Mouse (Mus musculus) limb, embryonic 15.5 days (tissue): Measurements from ENCODE around the gene Tbx20. TPM values are rescaled to one million over a fixed set of nuclear protein-coding genes. Genes with fewer than 3 reads are reported as not detected.

Experiments
- ATAC-seq: fragments of 200-750 bp; cut with Nextera tagmentation; 2 replicates; pipeline ENCODE4 v1.8.0; 2017; ENCODE audit warnings: low read depth, moderate TSS enrichment; ENCODE audit not compliant: insufficient number of reproducible peaks, low FRiP score, low TSS enrichment
- H3K27ac ChIP-seq: fragments of 300-500 bp; sonication (generic); 2 replicates; pipeline ENCODE4 v1.5.1; 2015; ENCODE audit warnings: moderate library complexity, mild to moderate bottlenecking, inconsistent platforms
- H3K27me3 ChIP-seq: fragments of 300-500 bp; sonication (generic); 2 replicates; pipeline ENCODE4 v1.6.1; 2015; ENCODE audit warnings: inconsistent platforms
- H3K36me3 ChIP-seq: fragments of 300-500 bp; sonication (generic); 2 replicates; pipeline ENCODE4 v1.6.1; 2015; ENCODE audit warnings: inconsistent platforms
- H3K4me1 ChIP-seq: fragments of 300-500 bp; sonication (generic); 2 replicates; pipeline ENCODE4 v1.6.1; 2015; ENCODE audit warnings: inconsistent platforms
- H3K4me2 ChIP-seq: fragments of 300-500 bp; sonication (generic); 2 replicates; pipeline ENCODE4 v1.6.1; 2015; ENCODE audit warnings: mild to moderate bottlenecking, inconsistent platforms
- H3K4me3 ChIP-seq: fragments of 300-500 bp; sonication (generic); 2 replicates; pipeline ENCODE4 v1.5.1; 2015; ENCODE audit warnings: mild to moderate bottlenecking, inconsistent platforms
- H3K9ac ChIP-seq: fragments of 300-500 bp; sonication (generic); 2 replicates; pipeline ENCODE4 v1.6.1; 2015; ENCODE audit warnings: inconsistent platforms
- H3K9me3 ChIP-seq: fragments of 300-500 bp; sonication (generic); 2 replicates; pipeline ENCODE4 v1.6.1; 2016; ENCODE audit warnings: inconsistent platforms
- WGBS: fragments of 180-500 bp; shearing (Covaris S2); methylation state at CpG from one replicate; pipeline ENCODE4 v1.1.7; 2015; 5-methylcytosine and 5-hydroxymethylcytosine counted together
- polyA plus RNA-seq: library from polyadenylated mRNA; unstranded; fragments of >200 nt; fragmentation: Nextera tagmentation; extraction: Ambion mirVana; gene quantifications from 2 replicates; pipeline ENCODE4 v1.2.1, GENCODE M21; 2015

Tbx20 gene
- polyA plus RNA-seq, 1 experiment from 2014 or later: not detected

DNA sequence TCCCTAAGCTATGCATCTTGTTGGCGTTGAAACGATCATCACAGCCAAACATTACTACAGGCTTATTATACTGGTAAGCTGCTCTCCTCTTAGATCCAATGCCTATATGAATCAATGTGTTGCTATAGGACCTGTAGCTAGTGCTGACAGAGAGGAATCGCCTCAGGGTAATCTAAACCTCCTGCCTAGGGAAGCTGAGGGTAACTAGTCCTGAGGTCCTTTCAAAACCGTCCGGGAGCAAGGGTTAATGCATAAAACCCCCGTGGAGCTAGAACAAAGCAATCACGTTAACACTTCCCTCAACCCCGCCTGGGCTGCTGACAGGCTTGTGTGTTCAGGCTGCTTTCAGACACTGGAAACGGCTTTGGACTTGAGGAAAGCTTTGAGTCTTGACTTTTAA is 2.4 kb upstream of the Tbx20 start:
- WGBS: under 1% methylated on average over 9 of the region's 9 CpGs
- no peaks in the 10 kb centered on the region for H3K36me3 ChIP-seq
- peaks cover 28% of the 10 kb centered on the region for H3K4me1 ChIP-seq

DNA sequence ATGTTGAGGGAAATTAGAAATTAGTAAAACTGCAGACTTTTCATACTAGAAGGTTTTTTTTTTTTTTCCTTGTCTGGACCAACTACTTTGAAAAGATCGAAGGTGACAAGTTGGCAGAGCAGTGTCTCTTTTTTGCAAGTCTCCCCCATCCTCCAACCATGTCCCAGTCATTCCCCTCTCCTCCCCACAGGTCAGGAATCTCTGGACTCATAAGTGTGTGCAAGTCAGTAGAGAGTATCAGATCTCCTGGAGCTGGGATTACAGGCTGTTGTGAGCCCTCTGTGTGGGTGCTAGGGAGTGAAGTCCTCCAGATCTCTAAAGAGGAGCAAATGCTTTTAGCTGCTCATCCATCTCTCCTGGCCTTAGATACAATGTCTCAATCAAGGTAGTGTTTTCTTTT is 1.5 kb upstream of the Tbx20 start:
- H3K9me3 ChIP-seq: no peaks in the 10 kb centered on the region
- WGBS: 22% methylated on average over 1 of the region's 1 CpGs
- no peaks in the 10 kb centered on the region for H3K36me3 ChIP-seq
- peaks cover 23% of the 10 kb centered on the region for H3K4me1 ChIP-seq
- H3K4me3 ChIP-seq: no peak overlapping the region
- no peak overlapping the region for H3K9ac ChIP-seq
- no peak overlapping the region for H3K4me2 ChIP-seq
- no peak overlapping the region for H3K27ac ChIP-seq
- ATAC-seq: no peak
- peaks cover 98% of the 10 kb centered on the region for H3K27me3 ChIP-seq

More for the DNA sequence above, 2.4 kb upstream of the Tbx20 start:
- Histone ChIP-seq H3K27ac (no peak overlapping the region), H3K9ac (no peak overlapping the region), H3K27me3 (peaks cover 98% of the 10 kb centered on the region), H3K9me3 (no peaks in the 10 kb centered on the region), H3K4me3 (no peak overlapping the region), H3K4me2 (no peak overlapping the region)
- no peak for ATAC-seq

DNA sequence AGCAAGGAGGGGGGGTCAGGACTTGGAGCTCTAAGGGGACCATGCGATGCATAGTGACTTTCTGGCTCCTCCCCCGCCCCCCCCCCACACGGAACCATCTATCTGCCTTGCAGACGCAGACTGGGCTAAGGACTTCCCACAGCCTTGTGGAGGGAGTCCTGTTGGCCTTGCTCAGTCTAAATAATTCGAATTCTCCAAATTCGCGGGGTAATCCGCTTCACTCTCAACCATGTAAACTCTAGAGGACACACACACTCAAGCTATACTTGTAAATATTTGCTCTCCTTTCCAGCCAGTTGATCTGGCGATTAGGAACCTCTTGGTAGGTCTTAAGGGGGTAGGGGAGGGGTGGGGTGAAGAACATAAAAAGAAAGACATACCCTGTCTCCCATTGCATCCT is 898 bp upstream of the Tbx20 start:
- H3K36me3 ChIP-seq: no peaks in the 10 kb centered on the region
- no peak overlapping the region for H3K4me3 ChIP-seq
- peaks cover 28% of the 10 kb centered on the region for H3K4me1 ChIP-seq
- no peak overlapping the region for H3K9ac ChIP-seq
- H3K27ac ChIP-seq: no peak overlapping the region
- 0% methylated on average over 9 of the region's 9 CpGs for WGBS
- no peaks in the 10 kb centered on the region for H3K9me3 ChIP-seq
- no peak overlapping the region for H3K4me2 ChIP-seq
- no peak for ATAC-seq
- peaks cover 99% of the 10 kb centered on the region for H3K27me3 ChIP-seq

DNA sequence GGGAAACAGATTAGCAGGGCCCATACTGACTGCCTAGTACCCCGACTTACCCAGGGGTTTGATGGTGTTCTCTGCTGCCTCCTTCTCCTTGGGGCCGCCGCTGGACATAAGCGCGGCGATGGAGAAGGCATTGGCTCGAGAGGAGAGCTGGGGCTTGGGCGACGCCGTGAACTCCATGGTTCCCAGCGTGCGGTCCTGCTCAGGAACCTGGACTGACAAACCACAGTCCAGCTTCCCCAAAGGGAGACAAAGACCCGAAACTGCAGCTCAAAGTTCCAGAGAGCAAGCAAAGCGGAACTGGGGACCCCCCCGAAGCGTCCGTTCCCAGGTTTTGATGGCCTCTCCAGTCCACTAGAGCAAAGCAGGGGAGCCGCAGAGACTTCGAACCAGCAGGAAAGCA is 434 bp downstream of the Tbx20 start:
- no peak overlapping the region for H3K27ac ChIP-seq
- peak overlapping the region; percentile 51 for H3K4me2 ChIP-seq
- peaks cover 30% of the 10 kb centered on the region for H3K4me1 ChIP-seq
- 0% methylated on average over 19 of the region's 19 CpGs for WGBS
- peak overlapping the region; percentile 35 for H3K4me3 ChIP-seq
- no peaks in the 10 kb centered on the region for H3K36me3 ChIP-seq
- H3K27me3 ChIP-seq: peaks cover 95% of the 10 kb centered on the region
- H3K9ac ChIP-seq: no peak overlapping the region
- no peak for ATAC-seq
- no peaks in the 10 kb centered on the region for H3K9me3 ChIP-seq

DNA sequence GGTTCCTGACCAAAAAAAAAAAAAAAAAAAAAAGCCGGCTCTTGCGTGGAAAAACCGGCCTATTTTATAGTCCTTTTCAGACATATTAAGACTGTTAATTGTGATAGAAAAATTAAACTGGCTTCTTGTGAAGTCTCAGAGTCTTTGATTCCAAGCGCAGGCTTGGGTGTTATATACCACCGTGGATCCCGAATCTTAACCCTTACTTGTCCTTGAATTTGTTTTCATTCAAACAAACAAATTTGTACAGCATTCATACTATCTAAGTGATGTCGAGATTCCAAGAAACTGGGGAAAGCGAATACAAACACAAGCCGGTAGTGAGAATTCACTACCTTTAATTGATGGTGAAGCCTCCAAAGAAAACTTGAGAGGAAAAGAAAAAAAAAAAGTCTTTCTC is 932 bp downstream of the Tbx20 start:
- ATAC-seq: no peak
- Histone ChIP-seq H3K4me3 (no peak overlapping the region), H3K27me3 (peaks cover 95% of the 10 kb centered on the region), H3K27ac (no peak overlapping the region), H3K4me2 (no peak overlapping the region), H3K9ac (no peak overlapping the region), H3K4me1 (peaks cover 30% of the 10 kb centered on the region), H3K9me3 (no peaks in the 10 kb centered on the region), H3K36me3 (no peaks in the 10 kb centered on the region)
- WGBS: 3% methylated on average over 9 of the region's 9 CpGs

DNA sequence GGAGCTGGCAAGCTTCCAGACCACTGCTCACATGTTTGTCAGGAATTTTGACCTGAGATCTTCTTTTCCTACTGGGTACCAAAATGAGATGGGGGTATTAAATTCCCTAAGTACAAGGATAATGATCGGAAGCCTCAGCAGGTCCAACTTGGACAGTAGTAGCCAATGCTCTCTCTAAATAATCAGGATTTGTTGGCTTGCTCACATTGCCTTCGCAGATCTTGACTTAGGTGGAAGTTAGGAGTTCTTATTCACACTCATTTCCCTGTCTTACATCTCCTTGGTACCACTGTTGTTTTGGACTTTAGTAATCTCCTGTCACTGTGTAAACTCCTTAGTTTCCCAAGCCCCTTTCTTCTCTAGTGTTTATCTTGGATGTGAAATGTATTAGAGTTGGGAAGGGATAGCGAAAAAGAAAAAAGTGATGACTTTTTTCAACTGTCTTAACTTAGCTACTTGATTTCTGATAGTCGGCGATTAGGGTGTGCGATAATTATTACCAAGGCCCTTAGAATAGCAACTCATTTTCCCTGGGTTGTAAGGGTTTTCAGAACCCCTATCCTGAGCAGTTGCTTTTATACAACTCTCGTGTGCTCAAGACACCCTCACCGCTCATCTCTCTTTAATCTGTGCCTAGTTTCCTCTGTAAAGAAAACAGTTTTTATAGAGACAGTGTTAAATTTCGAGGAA is 1.5 kb downstream of the Tbx20 start:
- Histone ChIP-seq H3K9me3 (no peaks in the 10 kb centered on the region), H3K36me3 (no peaks in the 10 kb centered on the region), H3K9ac (no peak overlapping the region), H3K27me3 (peaks cover 94% of the 10 kb centered on the region), H3K27ac (no peak overlapping the region), H3K4me1 (peaks cover 25% of the 10 kb centered on the region), H3K4me2 (no peak overlapping the region), H3K4me3 (no peak overlapping the region)
- no peak for ATAC-seq
- WGBS: 7% methylated on average over 9 of the region's 9 CpGs

DNA sequence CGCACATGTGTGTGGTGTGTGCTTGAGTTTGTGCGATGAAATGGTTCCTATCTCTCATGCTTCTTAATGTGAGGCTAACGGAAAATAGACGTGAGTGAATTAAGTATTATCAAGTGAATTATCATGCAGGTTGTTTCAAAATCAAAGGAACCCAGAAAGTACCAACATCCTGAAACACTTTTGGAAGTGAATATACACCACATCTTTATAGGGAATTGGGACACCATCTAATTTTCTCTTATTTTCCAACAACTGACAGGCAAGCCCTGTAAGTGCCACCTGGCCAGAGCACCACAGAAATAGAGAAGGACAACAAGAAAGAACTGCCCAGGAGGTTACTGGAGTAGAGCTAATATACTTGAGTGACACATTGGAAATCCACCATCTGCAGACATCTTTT is 2.4 kb downstream of the Tbx20 start:
- WGBS: 14% methylated on average over 4 of the region's 4 CpGs
- no peaks in the 10 kb centered on the region for H3K36me3 ChIP-seq
- H3K9ac ChIP-seq: no peak overlapping the region
- no peak overlapping the region for H3K4me3 ChIP-seq
- H3K27ac ChIP-seq: no peak overlapping the region
- H3K27me3 ChIP-seq: peaks cover 91% of the 10 kb centered on the region
- H3K4me1 ChIP-seq: peaks cover 21% of the 10 kb centered on the region
- no peak for ATAC-seq
- no peaks in the 10 kb centered on the region for H3K9me3 ChIP-seq
- no peak overlapping the region for H3K4me2 ChIP-seq

DNA sequence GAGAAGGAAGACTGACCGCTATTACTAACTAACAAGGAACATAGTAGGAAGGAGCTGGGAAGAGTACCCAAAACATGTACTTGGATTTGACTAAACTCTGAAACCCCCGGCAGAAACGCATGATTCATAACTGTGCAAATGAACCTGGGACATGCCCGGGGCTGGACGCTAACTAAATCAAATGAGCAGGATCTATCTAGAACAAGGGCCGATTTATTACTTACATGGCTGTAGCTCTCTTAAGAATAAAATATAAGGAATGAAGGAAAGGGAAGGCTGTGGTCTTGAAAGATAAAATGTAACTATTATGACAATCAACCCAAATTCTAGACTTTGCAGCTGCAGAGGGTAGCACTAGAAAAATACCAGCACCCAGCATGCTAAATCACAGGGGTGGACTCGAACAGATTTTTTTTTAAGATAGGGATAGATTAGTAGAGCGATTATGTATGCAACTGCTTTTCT is 3.1 kb downstream of the Tbx20 start:
- Histone ChIP-seq H3K4me2 (no peak overlapping the region), H3K9ac (no peak overlapping the region), H3K4me3 (no peak overlapping the region; the same call in 1 of the 2 replicates), H3K27me3 (peaks cover 87% of the 10 kb centered on the region), H3K9me3 (no peaks in the 10 kb centered on the region), H3K4me1 (peaks cover 21% of the 10 kb centered on the region), H3K27ac (no peak overlapping the region), H3K36me3 (no peaks in the 10 kb centered on the region)
- ATAC-seq: no peak
- 4% methylated on average over 8 of the region's 8 CpGs for WGBS

DNA sequence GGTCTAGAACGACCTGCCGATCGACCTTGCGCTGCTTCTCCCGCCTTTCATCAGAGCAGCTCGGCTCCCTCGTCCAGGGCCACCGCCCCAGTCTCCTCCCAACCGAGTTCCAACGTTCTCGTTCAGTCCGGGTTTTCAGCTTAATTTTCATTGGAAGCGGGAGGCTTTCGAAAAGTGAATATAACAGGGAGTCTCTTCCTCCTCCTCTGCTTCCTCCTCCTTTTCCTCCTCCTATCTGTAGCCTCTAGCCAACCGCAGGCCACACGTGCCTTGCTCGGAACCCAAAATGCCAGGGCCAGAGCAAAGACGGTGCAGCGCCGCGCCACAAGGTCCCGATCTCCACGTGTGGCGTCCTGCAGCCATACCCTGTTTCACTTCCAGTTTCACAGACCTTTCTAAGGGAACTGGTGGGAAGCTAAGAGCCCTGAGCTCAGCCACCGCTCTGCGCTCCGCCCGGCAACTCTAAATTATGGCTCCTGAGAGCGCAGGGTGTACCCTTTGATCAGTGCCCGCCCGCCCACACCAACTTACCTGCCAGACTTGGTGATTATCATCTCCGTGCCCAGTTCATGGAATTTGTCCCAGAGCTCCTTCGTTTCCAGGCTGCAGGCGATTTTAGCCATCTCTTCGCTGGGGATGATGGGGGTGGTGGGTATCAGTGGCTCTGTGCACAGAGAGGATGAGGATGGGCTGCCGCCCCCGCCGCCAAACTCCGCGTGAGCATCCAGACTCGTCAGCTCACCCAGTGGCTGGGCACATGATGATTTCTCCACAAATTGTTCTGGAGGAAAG is 3.8 kb downstream of the Tbx20 start:
- Histone ChIP-seq H3K27me3 (peaks cover 85% of the 10 kb centered on the region), H3K27ac (no peak overlapping the region), H3K9me3 (no peaks in the 10 kb centered on the region), H3K36me3 (no peaks in the 10 kb centered on the region), H3K4me2 (peak overlapping the region; percentile 41), H3K4me3 (peak overlapping the region; percentile 22), H3K9ac (no peak overlapping the region), H3K4me1 (peaks cover 21% of the 10 kb centered on the region)
- no peak for ATAC-seq
- under 1% methylated on average over 41 of the region's 41 CpGs for WGBS

DNA sequence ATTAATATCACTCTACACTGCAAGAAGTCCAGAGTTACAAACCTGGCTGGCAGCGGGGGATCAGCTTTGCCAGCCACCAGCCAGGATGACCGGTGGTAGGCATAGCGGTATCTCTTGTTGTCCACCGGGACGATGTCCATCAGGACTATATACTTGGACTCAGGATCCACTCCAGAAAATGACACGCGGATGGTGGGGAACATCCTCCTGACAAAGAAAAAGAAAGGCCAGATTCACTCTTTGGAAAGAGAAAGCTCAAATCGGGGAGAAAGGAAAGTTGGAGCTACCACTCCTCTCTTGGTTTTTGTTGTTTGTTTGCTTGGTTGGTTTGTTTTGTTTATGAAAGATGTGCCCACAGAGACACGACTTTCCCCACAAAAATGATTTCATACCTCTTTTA is 4.5 kb downstream of the Tbx20 start:
- 6% methylated on average over 9 of the region's 9 CpGs for WGBS
- H3K4me1 ChIP-seq: peaks cover 21% of the 10 kb centered on the region
- no peaks in the 10 kb centered on the region for H3K9me3 ChIP-seq
- H3K36me3 ChIP-seq: no peaks in the 10 kb centered on the region
- H3K27me3 ChIP-seq: peaks cover 84% of the 10 kb centered on the region
- H3K4me3 ChIP-seq: no peak overlapping the region
- no peak overlapping the region for H3K9ac ChIP-seq
- ATAC-seq: no peak
- no peak overlapping the region for H3K27ac ChIP-seq
- 0 out of 2 replicates have a peak overlapping the region, but pooled peaks have one; percentile 41 for H3K4me2 ChIP-seq

DNA sequence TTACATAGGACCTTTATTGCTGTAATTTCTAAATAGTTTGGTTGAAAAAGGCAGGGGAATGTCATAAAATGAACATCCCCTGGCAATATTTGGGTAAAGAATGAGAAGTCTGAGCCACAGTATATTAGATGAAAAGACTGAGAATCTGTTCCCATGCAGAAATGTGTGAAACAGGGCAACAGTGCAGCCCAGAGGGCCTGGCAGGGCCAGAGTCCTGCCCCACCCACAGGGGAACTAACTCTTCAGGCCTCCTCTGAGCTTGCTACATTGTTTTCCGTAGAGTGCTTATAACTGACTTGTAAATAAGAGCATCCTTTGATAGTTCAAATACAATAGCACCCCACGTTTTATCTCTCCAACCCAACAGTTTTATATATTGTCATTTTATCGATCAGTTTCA is 7.0 kb downstream of the Tbx20 start:
- H3K36me3 ChIP-seq: no peaks in the 10 kb centered on the region
- H3K27me3 ChIP-seq: peaks cover 63% of the 10 kb centered on the region
- no peak overlapping the region for H3K4me2 ChIP-seq
- H3K4me1 ChIP-seq: peaks cover 9% of the 10 kb centered on the region
- no peak overlapping the region for H3K27ac ChIP-seq
- H3K9me3 ChIP-seq: no peaks in the 10 kb centered on the region
- ATAC-seq: no peak
- no peak overlapping the region for H3K4me3 ChIP-seq
- 48% methylated on average over 3 of the region's 3 CpGs for WGBS
- H3K9ac ChIP-seq: no peak overlapping the region

DNA sequence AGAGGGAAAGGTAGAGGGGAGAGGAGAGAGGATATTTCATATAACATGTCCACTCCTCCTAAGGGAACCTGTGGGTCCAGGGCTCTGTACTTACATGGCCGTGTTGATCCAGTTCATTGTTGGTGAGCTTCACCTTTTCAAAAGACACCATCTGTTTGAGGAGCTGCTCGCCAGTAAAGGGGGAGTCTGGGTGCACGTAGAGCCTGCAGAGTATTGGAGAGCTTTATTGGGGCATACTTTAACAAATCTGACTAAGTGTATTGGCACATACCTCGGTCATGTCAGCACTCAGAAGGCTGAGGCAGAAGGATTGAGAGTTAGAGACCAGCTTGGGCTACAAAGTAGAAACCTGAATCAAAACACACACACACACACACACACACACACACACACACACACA is 8.5 kb downstream of the Tbx20 start:
- no peak for ATAC-seq
- Histone ChIP-seq H3K27ac (no peak overlapping the region), H3K9ac (no peak overlapping the region), H3K4me1 (peaks cover 8% of the 10 kb centered on the region), H3K27me3 (peaks cover 48% of the 10 kb centered on the region), H3K36me3 (no peaks in the 10 kb centered on the region), H3K9me3 (no peaks in the 10 kb centered on the region), H3K4me2 (no peak overlapping the region), H3K4me3 (no peak overlapping the region)
- WGBS: 37% methylated on average over 4 of the region's 4 CpGs
